In genomic region chr2:126928681-126929080, GRCm38 (mm10) we compare ENCODE assay signal across 29 mouse cellular contexts.
"Had no signal": no experiment of that assay in that cellular context is flagged by ENCODE, and none has a peak within 500 bp of the region (broad histone marks: within the 10 kb centered on the region; RNA-seq: fewer than 3 reads in every experiment).

No protein-coding gene starts in this region.

- H3K9me3 ChIP-seq: embryonic facial prominence, embryonic 10.5 days; embryonic facial prominence, embryonic 12.5 days; embryonic facial prominence, embryonic 13.5 days; embryonic facial prominence, embryonic 15.5 days; forebrain, embryonic 10.5 days; forebrain, embryonic 12.5 days; forebrain, embryonic 13.5 days; forebrain, embryonic 15.5 days had no signal

- H3K9ac ChIP-seq: embryonic facial prominence, embryonic 12.5 days; embryonic facial prominence, embryonic 13.5 days; embryonic facial prominence, embryonic 15.5 days; forebrain, embryonic 12.5 days; forebrain, embryonic 13.5 days; forebrain, embryonic 15.5 days; forebrain, postnatal 0 days had no signal

- ATAC-seq: forebrain, embryonic 13.5 days; forebrain, embryonic 14.5 days; forebrain, embryonic 15.5 days; forebrain, embryonic 16.5 days; forebrain, postnatal 0 days had no signal

- H3K27me3 ChIP-seq: embryonic facial prominence, embryonic 12.5 days; embryonic facial prominence, embryonic 13.5 days; embryonic facial prominence, embryonic 15.5 days; forebrain, embryonic 12.5 days; forebrain, embryonic 13.5 days; forebrain, embryonic 15.5 days had no signal

- H3K4me2 ChIP-seq: embryonic facial prominence, embryonic 12.5 days; embryonic facial prominence, embryonic 13.5 days; embryonic facial prominence, embryonic 15.5 days; forebrain, embryonic 12.5 days; forebrain, embryonic 13.5 days; forebrain, embryonic 15.5 days had no signal

- DNase-seq: cerebellum, adult 2 months; cerebellum, adult 8-10 months; cerebellum, adult 9-10 months; cerebellum, adult 9-11 months; cerebellum, postnatal 10 days; cerebellum, postnatal 14 days; cerebellum, postnatal 25 days; cerebellum, postnatal 36 days; embryo, embryonic 11 days; forebrain, postnatal 0 days; gastrocnemius, adult 2 months; gastrocnemius, postnatal 10 days; gastrocnemius, postnatal 14 days; gastrocnemius, postnatal 25 days; gastrocnemius, postnatal 36 days; heart, adult 11 months; heart, adult 18-20 months; heart, adult 2 months had no signal

- H3K27ac ChIP-seq: embryonic facial prominence, embryonic 10.5 days; embryonic facial prominence, embryonic 12.5 days; embryonic facial prominence, embryonic 13.5 days; embryonic facial prominence, embryonic 15.5 days; forebrain, embryonic 10.5 days; forebrain, embryonic 12.5 days; forebrain, embryonic 13.5 days; forebrain, embryonic 15.5 days; gastrocnemius, adult 2 months; heart, adult 2 months had no signal

- H3K4me3 ChIP-seq: embryonic facial prominence, embryonic 10.5 days; embryonic facial prominence, embryonic 12.5 days; embryonic facial prominence, embryonic 13.5 days; embryonic facial prominence, embryonic 15.5 days; erythroblast, embryonic 14.5 days; forebrain, embryonic 10.5 days; forebrain, embryonic 12.5 days; forebrain, embryonic 13.5 days; forebrain, embryonic 15.5 days; gastrocnemius, adult 2 months; heart, adult 2 months had no signal
